Mouse (Mus musculus): ENCODE data around the gene Popdc2.
A peak's percentile ranks its signal among the peaks of the same experiment; 100 is the strongest.

Gene Popdc2

DNA sequence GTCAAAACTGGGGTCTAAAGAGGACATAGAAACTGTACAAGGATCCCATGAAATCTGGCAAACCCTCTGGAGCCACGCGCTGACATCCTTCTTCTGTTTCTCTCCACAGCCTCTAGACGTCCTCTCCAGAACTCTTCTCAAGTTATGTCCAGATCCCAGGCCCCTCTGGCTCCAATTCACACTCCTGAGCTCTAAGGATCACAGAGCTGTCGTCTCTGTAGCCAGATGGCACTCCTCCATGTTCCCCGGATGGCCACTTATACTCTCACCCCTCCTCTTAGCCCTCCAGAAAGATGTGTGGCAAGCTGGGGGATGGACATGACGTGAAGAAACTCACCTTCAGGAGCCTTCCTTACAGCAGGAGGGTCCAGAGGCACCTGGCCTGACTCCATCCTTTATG lies 15.5 kb downstream of the Popdc2 start:
- no peak for DNase-seq

DNA sequence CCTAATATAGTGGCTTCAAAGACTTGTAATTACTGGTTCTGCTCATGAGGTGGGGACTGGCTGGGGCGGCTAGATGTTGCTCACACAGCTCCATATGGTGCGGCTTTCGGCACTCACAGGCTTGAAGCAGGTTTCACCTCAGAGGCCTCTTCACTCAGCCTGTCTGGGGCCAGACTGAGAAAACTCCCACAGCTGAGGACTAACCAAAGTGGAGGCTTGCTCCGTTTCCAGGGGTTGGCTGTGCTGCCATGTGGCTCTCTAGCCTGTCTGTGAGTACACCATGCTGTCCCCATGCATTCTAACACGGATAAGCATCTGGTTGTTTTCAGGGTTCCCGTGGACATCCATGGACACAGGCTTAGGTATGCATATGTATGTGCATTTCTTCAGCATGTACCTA lies 16.6 kb downstream of the Popdc2 start:
- no peak for DNase-seq

DNA sequence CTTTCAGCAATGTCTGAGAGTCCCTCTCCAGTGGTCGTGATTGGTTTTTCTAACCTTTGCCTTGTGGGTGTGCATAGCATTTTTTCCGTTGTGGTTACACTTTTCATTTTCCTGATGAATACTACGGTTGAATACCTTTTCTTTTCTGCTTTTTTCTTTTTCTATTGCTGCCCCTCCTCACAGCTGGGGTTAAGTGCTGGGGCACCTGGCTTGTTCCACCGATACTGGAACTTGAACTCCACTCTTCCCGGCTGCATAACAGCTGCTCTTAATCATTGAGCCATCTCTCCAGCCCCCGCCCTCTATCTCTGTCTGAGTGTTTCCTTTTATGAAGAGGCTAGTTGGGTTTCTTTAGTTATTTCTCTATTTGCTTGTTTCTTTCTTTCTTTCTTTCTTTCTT lies 17.1 kb downstream of the Popdc2 start:
- DNase-seq = no peak

GRCm38 (mm10) chr16:38379493-38379892 lies 17.5 kb downstream of the Popdc2 start:
- no peak for DNase-seq

DNA sequence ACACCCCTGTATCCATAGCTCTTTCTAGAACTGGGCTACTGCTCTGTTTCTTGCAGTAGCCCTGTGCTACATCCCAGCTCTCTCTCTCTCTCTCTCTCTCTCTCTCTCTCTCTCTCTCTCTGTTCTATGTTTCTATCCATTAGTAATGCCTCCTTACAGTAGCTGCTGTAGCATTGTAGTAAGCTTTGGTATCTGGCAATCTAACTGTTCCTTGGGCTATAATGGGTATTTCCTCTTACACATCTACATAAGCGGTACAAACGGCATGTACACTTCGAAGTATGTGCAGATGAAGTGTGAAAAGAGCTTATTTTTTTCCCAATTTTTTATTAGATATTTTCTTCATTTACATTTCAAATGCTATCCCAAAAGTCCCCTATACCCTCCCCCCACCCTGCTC lies 17.9 kb downstream of the Popdc2 start:
- DNase-seq = no peak

- no peak for DNase-seq
Measured at GRCm38 (mm10) chr16:38383683-38384082, 21.7 kb downstream of the Popdc2 start.

- DNase-seq = no peak
Measured at GRCm38 (mm10) chr16:38385184-38385634, 23.2 kb downstream of the Popdc2 start.

DNA sequence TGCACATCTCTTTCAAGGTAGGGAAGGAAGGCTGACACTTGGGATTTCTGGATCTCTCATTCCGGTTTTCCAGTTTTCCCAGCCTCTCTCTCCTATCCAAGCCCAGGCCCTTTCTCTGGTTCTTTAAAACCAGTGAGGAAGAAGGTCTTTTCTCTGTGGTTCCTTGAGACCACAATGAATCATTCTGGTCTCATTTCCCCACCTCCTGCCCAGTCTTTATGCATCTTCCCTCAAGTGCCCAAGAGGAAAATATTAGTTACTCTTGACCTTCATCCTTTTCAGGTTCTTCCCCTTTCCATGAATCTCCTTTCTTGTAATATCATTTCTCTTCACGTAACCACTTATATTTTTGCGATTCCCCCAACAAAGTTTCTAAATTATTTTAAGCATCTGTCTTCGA lies 23.7 kb downstream of the Popdc2 start:
- DNase-seq = no peak

- DNase-seq = no peak
Measured at GRCm38 (mm10) chr16:38387389-38387788, 25.4 kb downstream of the Popdc2 start.

- DNase-seq = no peak
Measured at GRCm38 (mm10) chr16:38388757-38389156, 26.7 kb downstream of the Popdc2 start.

GRCm38 (mm10) chr16:38389284-38389893 lies 27.4 kb downstream of the Popdc2 start:
- no peak for DNase-seq

DNA sequence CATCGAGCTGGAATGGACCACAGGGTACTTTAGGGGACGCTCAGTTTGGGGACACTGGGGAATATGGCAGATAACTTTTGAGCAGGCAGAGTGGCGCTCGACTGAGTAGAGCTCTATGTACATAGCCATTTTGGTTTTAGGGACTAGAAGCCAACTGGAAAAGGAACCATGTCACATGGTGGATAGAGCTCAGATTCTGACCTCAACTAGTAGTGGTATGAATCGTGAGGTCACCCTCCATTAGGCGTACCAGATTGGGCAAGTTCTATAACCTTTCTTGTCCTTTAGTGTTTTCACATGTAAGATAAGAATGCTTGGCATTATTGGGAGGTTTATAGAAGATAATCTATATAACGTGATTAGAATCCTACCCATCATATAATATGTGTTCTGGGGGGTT lies 28.3 kb downstream of the Popdc2 start:
- DNase-seq = no peak

- DNase-seq = no peak
Measured at GRCm38 (mm10) chr16:38392126-38392894, 30.3 kb downstream of the Popdc2 start.

GRCm38 (mm10) chr16:38394191-38394618 lies 32.2 kb downstream of the Popdc2 start:
- no peak for DNase-seq

DNA sequence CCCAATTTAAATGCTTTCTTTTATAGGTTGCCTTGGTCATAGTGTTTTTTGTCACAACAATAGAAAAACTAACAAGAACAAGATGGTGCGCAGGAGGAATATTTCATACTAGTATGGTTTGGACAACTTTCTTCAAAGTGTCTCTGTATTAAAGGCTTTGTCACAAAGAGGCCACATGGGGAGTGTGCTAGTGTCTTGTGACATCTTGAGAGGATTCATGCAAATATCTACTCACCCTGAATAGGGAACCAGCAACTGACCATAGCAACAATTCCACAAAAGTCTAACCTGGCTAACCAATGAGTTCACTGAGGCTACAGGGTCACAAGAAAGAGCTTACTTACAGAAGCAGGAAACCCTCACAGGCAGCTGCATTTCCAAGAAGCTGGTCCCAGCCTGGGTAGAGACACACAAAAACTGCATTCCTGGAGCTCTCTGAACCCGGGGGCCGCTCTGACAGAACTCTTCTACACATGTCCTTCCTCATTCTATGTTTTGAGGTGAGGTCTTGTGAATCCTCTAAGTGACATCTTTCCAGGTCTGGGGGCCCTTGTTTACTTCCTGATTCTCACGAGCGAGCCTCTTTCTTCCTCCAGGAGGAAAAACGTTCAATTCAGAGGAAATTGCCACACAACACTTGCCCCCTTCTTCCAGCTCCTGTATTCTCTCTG lies 33.2 kb downstream of the Popdc2 start:
- no peak for DNase-seq

- peak; percentile 37 for DNase-seq
Measured at GRCm38 (mm10) chr16:38396155-38396554, 34.1 kb downstream of the Popdc2 start.

DNA sequence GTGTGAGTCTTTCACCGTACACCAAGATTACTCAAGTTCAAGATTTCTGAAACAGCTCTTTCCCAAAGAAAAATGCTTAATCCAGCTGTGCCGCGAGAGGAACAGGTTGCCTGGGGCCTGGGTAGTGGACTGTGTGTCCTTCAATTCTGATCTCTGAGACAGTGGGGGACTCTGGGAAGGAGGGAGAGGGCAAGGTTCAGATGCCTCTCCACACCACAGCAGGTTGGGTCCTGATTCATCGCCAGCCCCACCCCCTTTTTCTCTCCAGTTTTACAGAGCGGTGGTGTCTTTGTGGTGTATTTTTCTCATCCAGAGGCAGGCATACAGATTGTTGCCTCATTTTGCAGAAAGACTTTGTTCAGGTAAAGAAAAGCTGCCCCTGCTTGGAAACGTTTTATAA lies 36.3 kb downstream of the Popdc2 start:
- no peak for DNase-seq

- DNase-seq = no peak
Measured at GRCm38 (mm10) chr16:38399076-38399475, 37.1 kb downstream of the Popdc2 start.

GRCm38 (mm10) chr16:38399531-38400231 lies 37.7 kb downstream of the Popdc2 start:
- peak; percentile 54 for DNase-seq

DNA sequence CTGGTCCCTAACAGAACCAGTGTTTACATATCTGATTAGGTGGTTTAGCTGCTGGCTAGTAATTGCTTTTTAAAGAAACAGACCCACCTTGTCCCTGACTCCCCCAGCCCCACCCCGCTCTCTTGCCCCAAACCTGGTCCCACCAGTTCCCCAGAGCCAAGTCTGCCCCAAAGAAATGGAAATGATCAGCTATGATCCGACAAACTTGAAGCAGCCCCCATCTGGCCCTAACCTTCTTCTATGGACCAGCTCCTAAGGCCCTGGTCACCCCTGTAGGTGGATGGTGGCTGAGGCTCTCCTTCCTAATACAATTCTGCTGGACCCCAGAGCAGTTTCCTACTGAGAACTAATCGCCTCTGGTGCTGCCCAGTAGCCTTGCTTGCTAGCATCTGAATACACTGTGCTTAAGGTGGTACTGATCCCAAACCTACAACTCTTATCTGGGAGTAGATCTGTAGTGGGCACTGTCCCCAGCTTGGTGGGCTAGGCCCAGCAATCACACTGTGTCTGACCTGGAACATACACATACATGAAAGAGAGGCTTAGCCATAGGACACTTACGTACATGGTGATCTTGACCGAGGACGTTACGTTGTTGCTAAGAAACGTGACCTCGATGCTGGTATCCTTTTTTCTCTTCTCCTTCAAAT lies 38.4 kb downstream of the Popdc2 start:
- DNase-seq = peak; percentile 3

DNA sequence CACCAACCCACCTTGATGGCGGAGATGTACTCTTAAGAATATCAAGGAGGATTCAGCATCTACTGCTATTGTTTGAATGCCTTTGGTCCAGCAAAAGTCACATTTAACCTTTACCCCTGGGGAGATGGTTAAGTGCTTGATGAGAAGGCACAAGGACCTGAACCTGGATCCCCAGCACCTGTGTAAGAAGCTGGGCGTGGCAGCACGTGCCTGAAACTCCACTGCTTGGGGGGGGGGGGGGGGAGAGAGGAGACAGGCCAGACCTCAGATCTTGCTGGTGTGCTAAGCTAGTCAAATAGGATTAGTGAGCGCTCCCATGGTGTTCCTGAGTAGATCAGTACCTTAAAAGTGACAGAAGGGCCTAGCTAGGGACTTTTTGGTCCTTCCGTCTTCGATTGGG lies 39.5 kb downstream of the Popdc2 start:
- no peak for DNase-seq

GRCm38 (mm10) chr16:38403639-38404038 lies 41.6 kb downstream of the Popdc2 start:
- no peak for DNase-seq

DNA sequence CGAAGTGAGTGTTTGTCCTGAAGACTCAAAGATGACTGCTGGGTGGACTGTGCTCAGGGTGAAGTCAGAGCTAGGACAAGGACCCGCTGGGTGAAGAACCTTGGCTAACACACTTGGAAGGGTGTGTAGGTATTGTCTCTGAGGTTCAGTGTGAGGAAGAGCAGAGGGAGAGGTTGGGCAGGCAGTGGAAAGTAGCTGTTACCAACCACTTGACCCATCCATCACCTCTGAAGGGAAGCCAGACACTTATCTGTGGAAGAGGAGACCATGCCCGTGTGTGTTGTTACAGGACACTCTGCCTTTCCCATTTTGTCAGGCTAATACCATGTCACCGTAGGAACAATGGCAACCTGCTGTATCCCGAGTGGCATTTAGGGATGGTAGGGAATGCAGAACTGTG lies 44.3 kb downstream of the Popdc2 start:
- no peak for DNase-seq
